Mouse (Mus musculus) lung, adult 2 months (tissue): Measurements from ENCODE around the gene Eno2. TPM values are rescaled to one million over a fixed set of nuclear protein-coding genes. Genes with fewer than 3 reads are reported as not detected.

Experiments used
- DNase-seq: peaks from one replicate; pipeline ENCODE4 v3.0.0; 2022
- H3K4me1 ChIP-seq: fragments of 200-500 bp; 2 replicates; pipeline ENCODE4 v1.6.1; 2011; ENCODE audit warnings: low read length; ENCODE audit not compliant: control insufficient read depth, insufficient read depth
- H3K4me3 ChIP-seq: fragments of 200-500 bp; replicated peaks from 2 replicates; pipeline ENCODE3; 2011; ENCODE audit warnings: low read depth, mild to moderate bottlenecking, control low read depth, low read length; ENCODE audit errors: extremely low read depth
- CTCF ChIP-seq: fragments of 200-500 bp; IDR thresholded peaks from 2 replicates; pipeline ENCODE4 v1.5.1; 2011; ENCODE audit warnings: mild to moderate bottlenecking, low read length, control low read depth; ENCODE audit not compliant: insufficient read depth
- POLR2A ChIP-seq: fragments of 200-500 bp; IDR thresholded peaks from 2 replicates; pipeline ENCODE4 v1.6.1; 2011; ENCODE audit warnings: low read depth, mild to moderate bottlenecking, control low read depth, low read length, borderline replicate concordance; ENCODE audit errors: extremely low read depth
- WGBS: fragments of 180-500 bp; shearing (Covaris S2); methylation state at CpG from one replicate; pipeline ENCODE4 v1.1.7; 2018; 5-methylcytosine and 5-hydroxymethylcytosine counted together
- polyA plus RNA-seq: library from polyadenylated mRNA; depleted of rRNA; stranded (reverse); fragments of >200 nt; gene quantifications from 2 replicates; pipeline ENCODE4 v1.2.3, GENCODE M21; 2012; rRNA removed

The Eno2 gene
- polyA plus RNA-seq: 3.3 and 3.8 TPM in 2 replicates

DNA sequence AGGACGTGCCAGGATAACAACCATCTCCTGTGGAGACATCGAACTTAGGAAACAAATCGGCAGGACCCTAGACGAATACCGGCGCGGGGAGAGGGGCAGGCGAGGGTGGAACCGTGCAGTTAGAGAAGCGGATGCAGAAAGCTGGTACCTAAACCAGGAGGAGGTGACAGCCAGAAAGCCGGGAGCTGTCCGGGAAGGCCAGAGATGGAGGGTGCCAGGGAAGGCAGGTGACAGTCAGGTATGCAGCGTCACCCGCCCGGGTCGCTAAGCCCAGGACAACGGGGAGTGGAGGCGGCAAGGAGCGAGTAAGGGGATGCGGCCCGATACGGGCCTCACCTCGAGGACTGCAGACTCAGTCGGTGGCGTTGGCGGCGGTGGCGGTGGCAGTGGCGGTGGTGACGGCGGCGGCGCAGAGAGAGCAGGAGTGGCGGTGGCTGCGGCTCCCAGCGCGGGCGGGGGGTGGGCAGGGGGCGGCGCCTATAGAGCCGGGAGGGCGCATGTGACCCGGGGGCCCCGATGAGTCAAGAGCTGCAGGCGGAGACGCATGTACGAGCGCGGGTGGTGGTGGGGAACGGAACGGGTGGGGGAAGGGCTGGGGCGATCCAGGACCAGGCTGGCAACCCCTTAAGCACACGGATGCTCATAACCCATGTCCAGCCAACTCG lies at the start of gene Eno2:
Eno2 (minus strand) TSS at position 573 of the 665 bp plus-strand sequence.
- under 1% methylated on average over 54 of the region's 54 CpGs for WGBS
- peak; percentile 29 for DNase-seq
- TF ChIP-seq POLR2A: no peak
- no peak for TF ChIP-seq CTCF
- Histone ChIP-seq H3K4me1 (no peaks in the 10 kb centered on the region), H3K4me3 (peak within 1 kb of the TSS; percentile 29)

DNA sequence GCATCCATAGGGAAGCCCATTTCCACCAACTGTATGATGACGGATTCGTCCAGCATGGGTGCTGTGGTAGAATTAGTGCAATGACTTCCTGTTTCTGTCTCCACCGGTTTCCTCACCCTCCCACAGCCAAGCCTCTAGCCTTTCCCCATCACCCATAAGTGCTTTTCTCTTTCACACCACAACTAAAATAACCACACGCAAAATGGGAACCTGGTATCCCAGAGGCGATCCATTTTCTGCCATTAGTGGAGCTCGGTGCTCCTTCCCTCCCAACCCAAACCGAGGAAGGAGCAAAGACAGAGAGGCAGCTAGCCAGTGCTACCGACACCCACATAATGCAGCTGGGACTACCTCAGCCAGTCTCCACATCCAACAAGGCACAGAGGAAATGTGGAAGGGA lies 48.5 kb upstream of the Eno2 start:
- Histone ChIP-seq H3K4me3 (no peak overlapping the region), H3K4me1 (0 out of 2 replicates have a peak, but pooled peaks cover 4% of the 10 kb centered on the region)
- DNase-seq: no peak
- TF ChIP-seq POLR2A: no peak
- 71% methylated on average over 8 of the region's 8 CpGs for WGBS

DNA sequence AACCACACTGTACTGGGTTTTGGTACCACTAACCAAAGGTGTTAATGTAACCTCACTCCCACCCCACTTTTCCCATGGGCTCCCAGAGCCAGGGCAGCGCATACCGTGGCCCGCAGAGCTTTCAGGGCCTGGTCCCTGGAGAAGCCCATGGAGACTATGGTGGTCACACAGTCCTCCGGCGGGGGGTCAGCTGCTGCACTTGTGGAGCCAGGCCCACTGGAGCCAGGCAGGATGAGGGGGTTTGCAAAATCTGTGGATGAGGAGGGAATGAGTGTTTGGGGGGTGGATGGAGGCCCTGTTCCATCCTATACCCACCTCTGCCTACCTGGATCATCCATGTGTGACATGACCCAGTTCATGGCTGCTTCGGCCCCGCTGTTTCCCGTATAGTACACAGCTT lies 48.1 kb upstream of the Eno2 start:
- Histone ChIP-seq H3K4me3 (no peak overlapping the region), H3K4me1 (0 out of 2 replicates have a peak, but pooled peaks cover 8% of the 10 kb centered on the region)
- WGBS: 91% methylated on average over 8 of the region's 8 CpGs
- no peak for TF ChIP-seq CTCF
- DNase-seq: no peak

DNA sequence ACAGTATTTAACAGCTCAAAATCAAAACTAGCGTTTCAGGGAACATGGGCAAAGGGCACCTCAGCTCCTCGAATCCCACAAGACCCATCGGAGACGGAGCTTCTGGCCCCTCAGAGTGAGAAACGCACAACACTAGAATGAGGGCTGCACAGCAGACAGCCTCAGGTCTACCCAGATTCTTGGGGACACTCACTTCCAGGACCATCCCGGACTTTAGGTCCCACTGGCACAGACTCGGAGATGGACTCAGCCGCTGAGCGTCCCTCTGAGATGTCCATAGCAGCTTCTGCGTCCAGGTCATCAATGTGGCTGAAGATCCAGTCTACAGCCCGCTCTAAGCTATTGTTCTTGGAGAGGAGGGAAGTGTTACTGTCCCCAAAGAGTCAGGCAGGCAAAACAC lies 47.7 kb upstream of the Eno2 start:
- TF ChIP-seq POLR2A: no peak
- no peak for TF ChIP-seq CTCF
- no peak for DNase-seq
- Histone ChIP-seq H3K4me1 (0 out of 2 replicates have a peak, but pooled peaks cover 8% of the 10 kb centered on the region), H3K4me3 (no peak overlapping the region)
- 97% methylated on average over 11 of the region's 11 CpGs for WGBS

DNA sequence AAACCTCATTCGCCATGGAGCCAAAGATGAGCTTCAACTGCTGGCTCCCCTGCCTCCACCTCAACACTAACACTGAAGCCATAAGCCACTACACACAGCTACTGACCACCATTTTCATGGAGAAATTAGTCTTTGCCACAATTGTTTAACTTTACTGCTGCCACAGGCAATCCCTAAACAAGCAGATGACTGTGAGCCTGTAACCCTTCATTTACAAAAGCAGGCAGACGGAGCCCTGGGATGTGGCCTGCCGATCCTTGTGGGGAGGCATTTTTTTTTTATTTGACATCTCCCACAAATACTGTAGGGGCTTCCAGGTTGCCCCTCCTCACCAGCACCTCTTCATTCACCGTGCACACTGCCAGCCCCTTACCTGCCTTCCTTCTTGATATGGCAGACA lies 47.1 kb upstream of the Eno2 start:
- H3K4me3 ChIP-seq: no peak overlapping the region
- H3K4me1 ChIP-seq: 0 out of 2 replicates have a peak, but pooled peaks cover 8% of the 10 kb centered on the region
- WGBS: 88% methylated on average over 4 of the region's 4 CpGs
- DNase-seq: no peak
- TF ChIP-seq POLR2A (no peak), CTCF (no peak)

DNA sequence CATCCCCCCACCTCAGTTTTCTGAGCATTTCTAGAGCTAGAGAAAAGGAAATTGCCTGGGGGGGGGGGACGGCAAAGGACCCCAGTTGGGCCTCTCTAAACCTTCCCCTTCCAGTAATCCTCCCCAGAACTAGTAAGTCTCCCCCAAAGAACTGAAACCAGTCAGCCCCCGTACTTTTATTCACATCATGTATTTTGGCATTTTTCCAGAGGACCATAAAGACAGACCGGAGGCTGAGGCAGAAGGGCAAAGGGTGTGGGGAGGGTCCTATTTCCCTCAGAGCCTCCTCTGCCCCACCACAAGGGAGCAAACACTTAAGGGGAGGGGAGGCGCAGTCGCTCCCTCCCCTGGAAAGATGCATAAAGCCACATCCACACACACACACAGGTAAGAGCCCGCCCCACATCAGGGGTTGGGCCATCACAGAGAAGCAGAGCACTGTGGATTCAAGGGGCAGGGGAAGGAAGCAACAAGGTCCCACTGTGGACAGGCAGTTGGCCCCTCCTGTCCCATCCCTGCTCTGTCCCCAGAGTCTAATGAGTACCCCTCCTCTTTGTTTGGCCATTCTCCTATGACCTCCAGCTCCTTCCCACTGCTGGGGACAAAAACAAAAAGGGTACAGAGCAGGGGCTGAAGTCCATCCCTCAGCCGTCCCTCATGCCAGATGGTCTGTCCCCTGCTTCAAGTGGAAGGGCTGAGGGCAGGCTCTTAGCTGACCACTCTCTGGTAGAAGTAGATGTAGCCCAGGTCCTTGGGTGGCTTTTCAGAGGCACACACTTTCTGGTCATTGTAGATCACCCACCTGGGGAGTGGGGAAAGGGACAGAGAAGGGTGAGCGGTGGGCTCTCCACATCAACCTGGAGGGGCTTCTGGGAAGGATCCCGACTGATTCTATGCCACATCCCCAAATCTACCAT lies 45.6 kb upstream of the Eno2 start:
- peaks cover 8% of the 10 kb centered on the region; the same call in 1 of the 2 replicates for H3K4me1 ChIP-seq
- H3K4me3 ChIP-seq: no peak overlapping the region
- DNase-seq: no peak
- no peak for TF ChIP-seq CTCF
- TF ChIP-seq POLR2A: no peak
- WGBS: 80% methylated on average over 9 of the region's 9 CpGs

DNA sequence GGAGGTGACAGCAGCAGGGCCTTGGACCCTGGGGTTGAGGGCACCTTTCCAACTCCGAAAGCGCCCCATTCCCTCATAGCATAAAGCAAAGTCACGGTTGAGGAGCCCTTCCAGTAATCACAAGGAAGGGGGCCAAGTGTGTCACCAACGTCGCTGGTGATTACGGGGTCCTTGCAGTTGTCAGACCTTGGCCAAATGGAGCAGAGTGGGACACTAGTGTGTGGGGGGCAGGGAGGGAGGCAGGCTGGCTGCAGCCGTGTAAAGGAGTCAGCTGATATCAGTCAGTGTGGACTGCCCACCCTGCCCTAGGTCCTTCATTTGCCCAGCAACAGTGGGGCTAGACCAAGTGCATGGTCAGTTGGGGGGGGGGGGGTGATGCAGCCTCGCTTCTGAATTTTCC lies 45.0 kb upstream of the Eno2 start:
- Histone ChIP-seq H3K4me1 (peaks cover 12% of the 10 kb centered on the region), H3K4me3 (no peak overlapping the region)
- WGBS: 34% methylated on average over 8 of the region's 8 CpGs
- no peak for DNase-seq
- TF ChIP-seq POLR2A (no peak), CTCF (no peak)

DNA sequence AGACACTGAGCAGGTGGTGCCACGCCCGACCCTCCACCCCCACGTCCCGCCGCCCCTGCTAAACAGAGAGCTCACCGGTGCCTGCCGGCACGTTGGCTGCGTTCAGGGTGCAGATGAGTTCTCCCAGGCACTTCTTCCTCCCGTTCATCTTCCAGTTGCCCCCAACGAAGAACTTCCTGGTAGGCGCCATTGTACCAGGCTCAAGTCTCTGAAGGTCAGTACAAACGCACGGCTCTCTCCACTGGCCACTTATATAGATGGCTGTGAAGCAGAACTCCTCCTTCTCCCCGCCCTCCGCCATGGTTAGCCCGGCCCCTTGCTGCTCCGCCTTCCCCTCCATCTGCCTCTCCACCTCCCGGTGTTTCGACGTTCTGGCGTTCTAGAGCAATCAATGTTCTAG lies 44.5 kb upstream of the Eno2 start, which contains the start of gene Tpi1:
Tpi1 (minus strand) TSS at position 364 of the 400 bp plus-strand sequence.
- peak within 1 kb of the TSS; percentile 69 for H3K4me3 ChIP-seq

DNA sequence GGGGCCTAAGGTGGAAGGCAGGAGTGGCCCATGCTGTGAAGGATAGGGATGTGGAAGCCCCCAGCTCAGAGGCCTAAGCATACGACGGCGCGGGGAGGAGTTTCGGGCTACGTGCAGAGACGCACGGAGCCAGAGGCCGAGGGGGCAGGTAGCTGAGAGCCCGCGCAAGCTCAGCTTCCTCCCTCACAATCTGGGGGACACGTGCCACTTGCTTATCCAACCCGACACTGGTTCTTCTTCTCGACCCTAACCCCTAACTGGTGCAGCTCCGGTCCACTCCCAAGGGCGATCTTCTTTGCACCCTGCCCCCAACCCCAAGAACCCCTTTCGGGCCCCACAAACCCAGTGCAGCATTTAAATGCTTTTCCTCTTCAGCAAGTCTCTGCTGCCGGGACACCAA lies 44.0 kb upstream of the Eno2 start:
- Histone ChIP-seq H3K4me1 (peaks cover 12% of the 10 kb centered on the region), H3K4me3 (peak overlapping the region; percentile 69)
- TF ChIP-seq CTCF (no peak), POLR2A (peak; percentile 12; the same call in 1 of the 2 replicates)
- DNase-seq: peak; percentile 59
- 1% methylated on average over 18 of the region's 18 CpGs for WGBS

More for the DNA sequence above, 44.5 kb upstream of the Eno2 start, which contains the start of gene Tpi1:
- H3K4me1 ChIP-seq: peaks cover 12% of the 10 kb centered on the region
- DNase-seq: peak; percentile 90
- TF ChIP-seq POLR2A (peak; percentile 98), CTCF (no peak)
- WGBS: under 1% methylated on average over 22 of the region's 22 CpGs
